Mouse (Mus musculus): ENCODE measurements around the gene Ints7. TPM values are rescaled to one million over a fixed set of nuclear protein-coding genes. Genes with fewer than 3 reads are reported as not detected.

The Ints7 gene
- polyA plus RNA-seq, 1 experiment from 2014 or later: 62.9 TPM

GRCm38 (mm10) chr1:191640146-191640545 lies 64.7 kb downstream of the Ints7 start:
- no peaks in the 10 kb centered on the region for H3K9me3 ChIP-seq
- H3K36me3 ChIP-seq: no peaks in the 10 kb centered on the region
- 78% methylated on average over 2 of the region's 2 CpGs for WGBS
- H3K4me2 ChIP-seq (replicated peaks): no peak overlapping the region
- no peak for ATAC-seq (ENCODE audit: low FRiP score, low read depth)
- no peaks in the 10 kb centered on the region for H3K27me3 ChIP-seq (replicated peaks)
- H3K9ac ChIP-seq: no peak overlapping the region
- no peak overlapping the region for H3K4me3 ChIP-seq
- H3K4me1 ChIP-seq: 0 out of 2 replicates have a peak, but pooled peaks cover 5% of the 10 kb centered on the region
- no peak overlapping the region for H3K27ac ChIP-seq

GRCm38 (mm10) chr1:191640848-191641247 lies 65.4 kb downstream of the Ints7 start:
- 57% methylated on average over 3 of the region's 3 CpGs for WGBS
- Histone ChIP-seq H3K27me3 (replicated peaks) (no peaks in the 10 kb centered on the region), H3K4me3 (no peak overlapping the region), H3K4me1 (peaks cover 6% of the 10 kb centered on the region; the same call in 1 of the 2 replicates), H3K9me3 (no peaks in the 10 kb centered on the region), H3K9ac (no peak overlapping the region), H3K36me3 (no peaks in the 10 kb centered on the region), H3K4me2 (replicated peaks) (no peak overlapping the region), H3K27ac (no peak overlapping the region)
- no peak for ATAC-seq (ENCODE audit: low FRiP score, low read depth)

- Histone ChIP-seq H3K4me3 (no peak overlapping the region), H3K36me3 (no peaks in the 10 kb centered on the region), H3K27ac (no peak overlapping the region), H3K9me3 (no peaks in the 10 kb centered on the region), H3K4me1 (peaks cover 10% of the 10 kb centered on the region; the same call in 1 of the 2 replicates), H3K4me2 (replicated peaks) (no peak overlapping the region), H3K27me3 (replicated peaks) (no peaks in the 10 kb centered on the region), H3K9ac (no peak overlapping the region)
- no peak for ATAC-seq (ENCODE audit: low FRiP score, low read depth)
- 8% methylated on average over 2 of the region's 2 CpGs for WGBS
Observed at GRCm38 (mm10) chr1:191641438-191641837, 66.0 kb downstream of the Ints7 start.

- Histone ChIP-seq H3K4me3 (no peak overlapping the region), H3K36me3 (no peaks in the 10 kb centered on the region), H3K4me2 (replicated peaks) (no peak overlapping the region), H3K27ac (no peak overlapping the region), H3K27me3 (replicated peaks) (no peaks in the 10 kb centered on the region), H3K9me3 (no peaks in the 10 kb centered on the region), H3K9ac (no peak overlapping the region), H3K4me1 (peaks cover 10% of the 10 kb centered on the region; the same call in 1 of the 2 replicates)
- no peak for ATAC-seq (ENCODE audit: low FRiP score, low read depth)
- 67% methylated on average over 4 of the region's 4 CpGs for WGBS
Observed at GRCm38 (mm10) chr1:191642903-191643302, 67.5 kb downstream of the Ints7 start.

GRCm38 (mm10) chr1:191645921-191646320 lies 70.5 kb downstream of the Ints7 start:
- Histone ChIP-seq H3K27me3 (replicated peaks) (no peaks in the 10 kb centered on the region), H3K9me3 (no peaks in the 10 kb centered on the region), H3K27ac (no peak overlapping the region), H3K9ac (no peak overlapping the region), H3K4me3 (no peak overlapping the region), H3K4me2 (replicated peaks) (no peak overlapping the region), H3K36me3 (no peaks in the 10 kb centered on the region), H3K4me1 (peaks cover 10% of the 10 kb centered on the region; the same call in 1 of the 2 replicates)
- no peak for ATAC-seq (ENCODE audit: low FRiP score, low read depth)
- WGBS: 56% methylated on average over 8 of the region's 8 CpGs

GRCm38 (mm10) chr1:191647590-191647989 lies 72.2 kb downstream of the Ints7 start:
- H3K9me3 ChIP-seq: no peaks in the 10 kb centered on the region
- no peak overlapping the region for H3K27ac ChIP-seq
- ATAC-seq (ENCODE audit: low FRiP score, low read depth): no peak
- no peaks in the 10 kb centered on the region for H3K27me3 ChIP-seq (replicated peaks)
- H3K4me2 ChIP-seq (replicated peaks): no peak overlapping the region
- H3K9ac ChIP-seq: no peak overlapping the region
- no peaks in the 10 kb centered on the region for H3K36me3 ChIP-seq
- peaks cover 4% of the 10 kb centered on the region; the same call in 1 of the 2 replicates for H3K4me1 ChIP-seq
- WGBS: 84% methylated on average over 3 of the region's 3 CpGs
- H3K4me3 ChIP-seq: no peak overlapping the region

- Histone ChIP-seq H3K36me3 (no peaks in the 10 kb centered on the region), H3K4me3 (no peak overlapping the region), H3K27ac (no peak overlapping the region), H3K27me3 (replicated peaks) (no peaks in the 10 kb centered on the region), H3K9me3 (no peaks in the 10 kb centered on the region), H3K9ac (no peak overlapping the region), H3K4me2 (replicated peaks) (no peak overlapping the region), H3K4me1 (no peaks in the 10 kb centered on the region)
- ATAC-seq (ENCODE audit: low FRiP score, low read depth): no peak
- WGBS: 70% methylated on average over 3 of the region's 3 CpGs
Observed at GRCm38 (mm10) chr1:191659441-191659840, 84.0 kb downstream of the Ints7 start.

- no peaks in the 10 kb centered on the region for H3K36me3 ChIP-seq
- no peak for ATAC-seq (ENCODE audit: low FRiP score, low read depth)
- no peak overlapping the region for H3K9ac ChIP-seq
- no peaks in the 10 kb centered on the region for H3K4me1 ChIP-seq
- no peak overlapping the region for H3K4me2 ChIP-seq (replicated peaks)
- no peak overlapping the region for H3K27ac ChIP-seq
- H3K4me3 ChIP-seq: no peak overlapping the region
- no peaks in the 10 kb centered on the region for H3K9me3 ChIP-seq
- WGBS: 63% methylated on average over 8 of the region's 8 CpGs
- no peaks in the 10 kb centered on the region for H3K27me3 ChIP-seq (replicated peaks)
Observed at GRCm38 (mm10) chr1:191661019-191661796, 85.8 kb downstream of the Ints7 start.

- Histone ChIP-seq H3K4me2 (replicated peaks) (no peak overlapping the region), H3K4me1 (no peaks in the 10 kb centered on the region), H3K4me3 (no peak overlapping the region), H3K27me3 (replicated peaks) (no peaks in the 10 kb centered on the region), H3K9me3 (no peaks in the 10 kb centered on the region), H3K36me3 (no peaks in the 10 kb centered on the region), H3K27ac (no peak overlapping the region), H3K9ac (no peak overlapping the region)
- 78% methylated on average over 9 of the region's 9 CpGs for WGBS
- no peak for ATAC-seq (ENCODE audit: low FRiP score, low read depth)
Observed at GRCm38 (mm10) chr1:191662178-191662898, 86.9 kb downstream of the Ints7 start.

- Histone ChIP-seq H3K36me3 (no peaks in the 10 kb centered on the region), H3K27me3 (replicated peaks) (no peaks in the 10 kb centered on the region), H3K9ac (no peak overlapping the region), H3K4me2 (replicated peaks) (no peak overlapping the region), H3K27ac (no peak overlapping the region), H3K4me1 (no peaks in the 10 kb centered on the region), H3K4me3 (no peak overlapping the region), H3K9me3 (no peaks in the 10 kb centered on the region)
- ATAC-seq (ENCODE audit: low FRiP score, low read depth): no peak
- WGBS: 70% methylated on average over 8 of the region's 8 CpGs
Observed at GRCm38 (mm10) chr1:191662899-191663500, 87.6 kb downstream of the Ints7 start.

- Histone ChIP-seq H3K36me3 (no peaks in the 10 kb centered on the region), H3K9me3 (no peaks in the 10 kb centered on the region), H3K9ac (no peak overlapping the region), H3K4me2 (replicated peaks) (no peak overlapping the region), H3K27me3 (replicated peaks) (no peaks in the 10 kb centered on the region), H3K27ac (no peak overlapping the region), H3K4me3 (no peak overlapping the region), H3K4me1 (no peaks in the 10 kb centered on the region)
- ATAC-seq (ENCODE audit: low FRiP score, low read depth): no peak
- WGBS: 93% methylated on average over 6 of the region's 6 CpGs
Observed at GRCm38 (mm10) chr1:191663603-191664002, 88.2 kb downstream of the Ints7 start.

GRCm38 (mm10) chr1:191666351-191666750 lies 90.9 kb downstream of the Ints7 start:
- Histone ChIP-seq H3K4me2 (replicated peaks) (no peak overlapping the region), H3K4me1 (no peaks in the 10 kb centered on the region), H3K27ac (no peak overlapping the region), H3K4me3 (no peak overlapping the region), H3K27me3 (replicated peaks) (no peaks in the 10 kb centered on the region), H3K9ac (no peak overlapping the region), H3K9me3 (no peaks in the 10 kb centered on the region), H3K36me3 (no peaks in the 10 kb centered on the region)
- no peak for ATAC-seq (ENCODE audit: low FRiP score, low read depth)
- WGBS: 86% methylated on average over 11 of the region's 11 CpGs
